Mouse (Mus musculus) forebrain, embryonic 13.5 days (tissue): ENCODE measurements around the gene Hist1h4a. TPM values are rescaled to one million over a fixed set of nuclear protein-coding genes. Genes with fewer than 3 reads are reported as not detected.
"Not testable (repeated sequence)": the region's sequence is repeated elsewhere in the genome, so short reads cannot be mapped to it uniquely, and the experiment has no call there.

Experiments used
- ATAC-seq: fragments of 200-750 bp; cut with Nextera tagmentation; 2 replicates; pipeline ENCODE4 v1.8.0; 2017
- H3K27ac ChIP-seq: fragments of 300-500 bp; sonication (generic); 2 replicates; pipeline ENCODE4 v1.5.1; 2015; ENCODE audit warnings: inconsistent platforms, mild to moderate bottlenecking, moderate library complexity
- H3K27me3 ChIP-seq: fragments of 300-500 bp; sonication (generic); 2 replicates; pipeline ENCODE4 v1.6.1; 2015; ENCODE audit warnings: mild to moderate bottlenecking, inconsistent platforms
- H3K36me3 ChIP-seq: fragments of 300-500 bp; sonication (generic); 2 replicates; pipeline ENCODE4 v1.6.1; 2015; ENCODE audit warnings: mild to moderate bottlenecking, inconsistent platforms; ENCODE audit not compliant: poor library complexity, severe bottlenecking
- H3K4me1 ChIP-seq: fragments of 300-500 bp; sonication (generic); 2 replicates; pipeline ENCODE4 v1.6.1; 2015; ENCODE audit warnings: inconsistent platforms
- H3K4me2 ChIP-seq: fragments of 300-500 bp; sonication (generic); 2 replicates; pipeline ENCODE4 v1.6.1; 2015; ENCODE audit warnings: inconsistent platforms, mild to moderate bottlenecking, moderate library complexity
- H3K4me3 ChIP-seq: fragments of 300-500 bp; sonication (generic); 2 replicates; pipeline ENCODE4 v1.5.1; 2015; ENCODE audit warnings: mild to moderate bottlenecking, inconsistent platforms
- H3K9ac ChIP-seq: fragments of 300-500 bp; sonication (generic); 2 replicates; pipeline ENCODE4 v1.6.1; 2015; ENCODE audit warnings: mild to moderate bottlenecking, inconsistent platforms
- H3K9me3 ChIP-seq: fragments of 300-500 bp; sonication (generic); replicated peaks from 2 replicates; pipeline ENCODE4 v1.6.1; 2016; ENCODE audit warnings: inconsistent platforms
- WGBS: fragments of 180-500 bp; shearing (Covaris S2); methylation state at CpG from one replicate; pipeline ENCODE4 v1.1.7; 2015; 5-methylcytosine and 5-hydroxymethylcytosine counted together
- polyA plus RNA-seq: library from polyadenylated mRNA; unstranded; fragments of >200 nt; fragmentation: Nextera tagmentation; extraction: Ambion mirVana; gene quantifications from 2 replicates; pipeline ENCODE4 v1.2.1, GENCODE M21; 2015

The Hist1h4a gene
- polyA plus RNA-seq, 1 experiment from 2014 or later: 1.1 TPM

- Histone ChIP-seq H3K9ac (peak within 1 kb of the TSS; percentile 71), H3K4me3 (peak within 1 kb of the TSS; percentile 41), H3K4me1 (peaks cover 30% of the 10 kb centered on the region), H3K9me3 (no peaks in the 10 kb centered on the region), H3K36me3 (no peaks in the 10 kb centered on the region), H3K27ac (peak within 1 kb of the TSS; percentile 89), H3K4me2 (peak within 1 kb of the TSS; percentile 69), H3K27me3 (no peaks in the 10 kb centered on the region)
- ATAC-seq: peak; percentile 80
- WGBS: under 1% methylated on average over 18 of the region's 22 CpGs
Measured at GRCm38 (mm10) chr13:23756790-23757189, 4.2 kb downstream of the Hist1h4a start, which contains the start of gene Hist1h4b. Gene Hist1h4b, plus strand, starts transcription at chr13:23757013.

- Histone ChIP-seq H3K27me3 (no peaks in the 10 kb centered on the region), H3K4me1 (peaks cover 20% of the 10 kb centered on the region), H3K27ac (no peak overlapping the region), H3K4me2 (no peak overlapping the region), H3K4me3 (no peak overlapping the region), H3K36me3 (no peaks in the 10 kb centered on the region), H3K9ac (no peak overlapping the region), H3K9me3 (no peaks in the 10 kb centered on the region)
- no peak for ATAC-seq
Measured at GRCm38 (mm10) chr13:23755000-23755399, 6.0 kb downstream of the Hist1h4a start.

GRCm38 (mm10) chr13:23753314-23754078 lies 7.5 kb downstream of the Hist1h4a start:
- no peak overlapping the region for H3K4me3 ChIP-seq
- no peak overlapping the region; the same call in 1 of the 2 replicates for H3K9ac ChIP-seq
- H3K27me3 ChIP-seq: no peaks in the 10 kb centered on the region
- H3K9me3 ChIP-seq: no peaks in the 10 kb centered on the region
- H3K4me2 ChIP-seq: peak overlapping the region; percentile 56; the same call in 1 of the 2 replicates
- peaks cover 19% of the 10 kb centered on the region for H3K4me1 ChIP-seq
- peak overlapping the region; percentile 45 for H3K27ac ChIP-seq
- WGBS: 56% methylated on average over 4 of the region's 4 CpGs
- no peak for ATAC-seq
- H3K36me3 ChIP-seq: no peaks in the 10 kb centered on the region

GRCm38 (mm10) chr13:23752742-23753172 lies 8.3 kb downstream of the Hist1h4a start:
- H3K9me3 ChIP-seq: no peaks in the 10 kb centered on the region
- peak overlapping the region; percentile 56 for H3K4me2 ChIP-seq
- no peaks in the 10 kb centered on the region for H3K36me3 ChIP-seq
- H3K27me3 ChIP-seq: no peaks in the 10 kb centered on the region
- peak overlapping the region; percentile 39 for H3K4me3 ChIP-seq
- no peak for ATAC-seq
- 2% methylated on average over 6 of the region's 6 CpGs for WGBS
- peaks cover 23% of the 10 kb centered on the region for H3K4me1 ChIP-seq
- H3K9ac ChIP-seq: peak overlapping the region; percentile 69
- peak overlapping the region; percentile 81 for H3K27ac ChIP-seq

GRCm38 (mm10) chr13:23752067-23752741 lies 8.8 kb downstream of the Hist1h4a start, which contains the start of gene Hist1h3b:
Gene Hist1h3b, plus strand, starts transcription at chr13:23752267.
- Histone ChIP-seq H3K4me1 (peaks cover 24% of the 10 kb centered on the region), H3K9ac (peak within 1 kb of the TSS; percentile 73), H3K27ac (peak within 1 kb of the TSS; percentile 98), H3K4me3 (peak within 1 kb of the TSS; percentile 45), H3K4me2 (peak within 1 kb of the TSS; percentile 66)
- H3K27me3 ChIP-seq, H3K36me3 ChIP-seq, H3K9me3 ChIP-seq: not testable (repeated sequence)
- peak; percentile 86 for ATAC-seq
- 2% methylated on average over 18 of the region's 47 CpGs for WGBS

- peak overlapping the region; percentile 98 for H3K27ac ChIP-seq
- H3K4me2 ChIP-seq: peak overlapping the region; percentile 66
- 1% methylated on average over 11 of the region's 11 CpGs for WGBS
- H3K27me3 ChIP-seq: no peaks in the 10 kb centered on the region
- no peak for ATAC-seq
- no peaks in the 10 kb centered on the region for H3K9me3 ChIP-seq
- H3K4me1 ChIP-seq: peaks cover 26% of the 10 kb centered on the region
- no peaks in the 10 kb centered on the region for H3K36me3 ChIP-seq
- H3K9ac ChIP-seq: peak overlapping the region; percentile 73
- peak overlapping the region; percentile 45 for H3K4me3 ChIP-seq
Measured at GRCm38 (mm10) chr13:23751478-23751956, 9.5 kb downstream of the Hist1h4a start.

- H3K4me1 ChIP-seq: peaks cover 24% of the 10 kb centered on the region
- peak within 1 kb of the TSS; percentile 45 for H3K4me3 ChIP-seq
- H3K4me2 ChIP-seq: peak within 1 kb of the TSS; percentile 66
- ATAC-seq: peak; percentile 54
- H3K27ac ChIP-seq: peak within 1 kb of the TSS; percentile 98
- H3K27me3 ChIP-seq, H3K9me3 ChIP-seq, H3K36me3 ChIP-seq: not testable (repeated sequence)
- under 1% methylated on average over 29 of the region's 47 CpGs for WGBS
- peak within 1 kb of the TSS; percentile 73 for H3K9ac ChIP-seq
Measured at GRCm38 (mm10) chr13:23750839-23751477, 10.1 kb downstream of the Hist1h4a start, which contains the start of gene Hist1h2ab. Gene Hist1h2ab, plus strand, starts transcription at chr13:23751126.

- Histone ChIP-seq H3K9me3 (no peaks in the 10 kb centered on the region), H3K4me3 (no peak overlapping the region), H3K36me3 (no peaks in the 10 kb centered on the region), H3K27me3 (no peaks in the 10 kb centered on the region), H3K9ac (no peak overlapping the region), H3K4me2 (no peak overlapping the region), H3K27ac (peak overlapping the region; percentile 80), H3K4me1 (peaks cover 24% of the 10 kb centered on the region)
- WGBS: 90% methylated on average over 5 of the region's 5 CpGs
- no peak for ATAC-seq
Measured at GRCm38 (mm10) chr13:23749563-23750121, 11.4 kb downstream of the Hist1h4a start.

- Histone ChIP-seq H3K4me2 (peak overlapping the region; percentile 67), H3K9me3 (no peaks in the 10 kb centered on the region), H3K36me3 (no peaks in the 10 kb centered on the region), H3K4me3 (0 out of 2 replicates have a peak overlapping the region, but pooled peaks have one; percentile 38), H3K4me1 (peaks cover 28% of the 10 kb centered on the region), H3K27me3 (no peaks in the 10 kb centered on the region), H3K27ac (peak overlapping the region; percentile 96), H3K9ac (peak overlapping the region; percentile 76; the same call in 1 of the 2 replicates)
- ATAC-seq: no peak
- 7% methylated on average over 4 of the region's 4 CpGs for WGBS
Measured at GRCm38 (mm10) chr13:23747892-23748288, 13.1 kb downstream of the Hist1h4a start.

- H3K27me3 ChIP-seq: no peaks in the 10 kb centered on the region
- no peaks in the 10 kb centered on the region for H3K36me3 ChIP-seq
- H3K4me1 ChIP-seq: peaks cover 24% of the 10 kb centered on the region
- peak overlapping the region; percentile 67 for H3K4me2 ChIP-seq
- WGBS: 3% methylated on average over 13 of the region's 13 CpGs
- peak overlapping the region; percentile 76 for H3K9ac ChIP-seq
- no peaks in the 10 kb centered on the region for H3K9me3 ChIP-seq
- peak; percentile 4 for ATAC-seq
- peak overlapping the region; percentile 96 for H3K27ac ChIP-seq
- H3K4me3 ChIP-seq: peak overlapping the region; percentile 38
Measured at GRCm38 (mm10) chr13:23747081-23747891, 13.7 kb downstream of the Hist1h4a start.
